Mouse (Mus musculus) thymus, adult 2 months (tissue): ENCODE data around the gene Ambn. TPM values are rescaled to one million over a fixed set of nuclear protein-coding genes. Genes with fewer than 3 reads are reported as not detected.
"Not testable (repeated sequence)": the region's sequence is repeated elsewhere in the genome, so short reads cannot be mapped to it uniquely, and the experiment has no call there.

Experiments
- DNase-seq: peaks from one replicate; pipeline ENCODE4 v3.0.0; 2021
- H3K27ac ChIP-seq: fragments of 200-500 bp; 2 replicates; pipeline ENCODE4 v1.5.1; 2012; ENCODE audit warnings: low read length, control low read depth; ENCODE audit not compliant: control insufficient read depth, insufficient read depth
- H3K27me3 ChIP-seq: fragments of 200-500 bp; 2 replicates; pipeline ENCODE4 v1.6.1; 2012; ENCODE audit warnings: mild to moderate bottlenecking, low read length, moderate library complexity, mixed read lengths; ENCODE audit not compliant: control insufficient read depth, insufficient read depth
- H3K36me3 ChIP-seq: fragments of 200-500 bp; 2 replicates; pipeline ENCODE4 v1.6.1; 2012; ENCODE audit warnings: mild to moderate bottlenecking, low read length, moderate library complexity; ENCODE audit not compliant: control insufficient read depth, insufficient read depth
- H3K4me1 ChIP-seq: fragments of 200-500 bp; replicated peaks from 2 replicates; pipeline ENCODE4 v1.6.1; 2012; ENCODE audit warnings: low read length; ENCODE audit not compliant: control insufficient read depth, insufficient read depth
- H3K4me3 ChIP-seq: fragments of 200-500 bp; 2 replicates; pipeline ENCODE4 v1.5.1; 2012; ENCODE audit warnings: mild to moderate bottlenecking, low read length, control low read depth, moderate library complexity; ENCODE audit not compliant: control insufficient read depth, insufficient read depth
- CTCF ChIP-seq: fragments of 200-500 bp; IDR thresholded peaks from 2 replicates; pipeline ENCODE4 v1.5.1; 2012; ENCODE audit warnings: mild to moderate bottlenecking, control low read depth, low read length, moderate library complexity, borderline replicate concordance; ENCODE audit not compliant: control insufficient read depth, poor library complexity, insufficient read depth; ENCODE audit errors: extremely low read depth
- POLR2A ChIP-seq: fragments of 200-500 bp; IDR thresholded peaks from 2 replicates; pipeline ENCODE4 v1.6.1; 2012; ENCODE audit warnings: mild to moderate bottlenecking, low read length, control low read depth, moderate library complexity; ENCODE audit not compliant: control insufficient read depth, poor library complexity, insufficient read depth; ENCODE audit errors: extremely low read depth
- WGBS: fragments of 180-500 bp; shearing (Covaris S2); methylation state at CpG from one replicate; pipeline ENCODE4 v1.1.7; 2018; 5-methylcytosine and 5-hydroxymethylcytosine counted together
- polyA plus RNA-seq: library from polyadenylated mRNA; depleted of rRNA; stranded (reverse); fragments of >200 nt; gene quantifications from 2 replicates; pipeline ENCODE4 v1.2.3, GENCODE M21; 2012; rRNA removed

Gene Ambn
- polyA plus RNA-seq, result 0.10 and 0.12 TPM in 2 replicates

- Histone ChIP-seq H3K4me3 (no peak within 1 kb of the TSS), H3K36me3 (no peaks in the 10 kb centered on the region), H3K27ac (no peak within 1 kb of the TSS), H3K4me1 (no peaks in the 10 kb centered on the region), H3K27me3 (no peaks in the 10 kb centered on the region)
- TF ChIP-seq POLR2A (no peak), CTCF (no peak)
- WGBS, result 95% methylated on average over 3 of the region's 3 CpGs
- DNase-seq, result no peak
These were observed at the start of gene Ambn for GRCm38 (mm10) chr5:88455691-88456090. Gene Ambn (plus strand): TSS chr5:88455991.

- no peak overlapping the region for H3K27ac ChIP-seq
- H3K4me3 ChIP-seq, result no peak overlapping the region
- 96% methylated on average over 8 of the region's 8 CpGs for WGBS
- no peak for TF ChIP-seq POLR2A
- no peak for TF ChIP-seq CTCF
- no peak for DNase-seq
- no peaks in the 10 kb centered on the region for H3K27me3 ChIP-seq
- no peaks in the 10 kb centered on the region for H3K36me3 ChIP-seq
- no peaks in the 10 kb centered on the region for H3K4me1 ChIP-seq
These were observed 35.3 kb upstream of the Ambn start for GRCm38 (mm10) chr5:88420319-88421065.

GRCm38 (mm10) chr5:88424892-88425291, 30.9 kb upstream of the Ambn start:
- H3K36me3 ChIP-seq, H3K27ac ChIP-seq, H3K27me3 ChIP-seq, H3K4me3 ChIP-seq, H3K4me1 ChIP-seq, DNase-seq: not testable (repeated sequence)
- 63% methylated on average over 2 of the region's 2 CpGs for WGBS

DNA sequence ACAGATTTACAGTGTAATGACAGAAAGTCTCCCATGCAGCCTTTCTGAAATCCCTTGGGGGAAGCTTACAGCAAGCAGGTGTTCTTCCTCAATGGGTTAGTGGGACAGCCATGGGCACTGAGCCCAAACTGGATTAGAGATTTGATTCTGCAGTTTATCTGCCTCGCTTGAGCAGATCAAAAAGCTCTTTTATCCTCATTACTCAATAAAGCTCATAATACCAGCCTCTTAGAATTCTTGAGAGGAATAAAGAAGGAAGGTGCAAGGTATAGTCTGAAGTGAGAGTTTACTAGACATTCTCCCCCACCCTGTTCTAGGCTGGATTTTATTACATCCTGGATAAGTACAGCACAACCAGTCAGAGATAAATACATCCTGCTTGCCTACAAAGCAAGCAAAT, 29.0 kb upstream of the Ambn start:
- H3K27ac ChIP-seq, result no peak overlapping the region
- WGBS, result 72% methylated on average over 1 of the region's 1 CpGs
- H3K4me3 ChIP-seq, result no peak overlapping the region

GRCm38 (mm10) chr5:88467471-88467870, 11.7 kb downstream of the Ambn start:
- Histone ChIP-seq H3K27me3 (no peaks in the 10 kb centered on the region), H3K36me3 (no peaks in the 10 kb centered on the region), H3K27ac (no peak overlapping the region), H3K4me1 (0 out of 2 replicates have a peak, but pooled peaks cover 2% of the 10 kb centered on the region), H3K4me3 (no peak overlapping the region)
- TF ChIP-seq CTCF (no peak), POLR2A (no peak)
- WGBS, result 85% methylated on average over 2 of the region's 2 CpGs
- no peak for DNase-seq

More for the DNA sequence above, 29.0 kb upstream of the Ambn start:
- no peaks in the 10 kb centered on the region for H3K4me1 ChIP-seq
- H3K27me3 ChIP-seq, result no peaks in the 10 kb centered on the region
- TF ChIP-seq CTCF (no peak), POLR2A (no peak)
- no peak for DNase-seq
- H3K36me3 ChIP-seq, result no peaks in the 10 kb centered on the region

DNA sequence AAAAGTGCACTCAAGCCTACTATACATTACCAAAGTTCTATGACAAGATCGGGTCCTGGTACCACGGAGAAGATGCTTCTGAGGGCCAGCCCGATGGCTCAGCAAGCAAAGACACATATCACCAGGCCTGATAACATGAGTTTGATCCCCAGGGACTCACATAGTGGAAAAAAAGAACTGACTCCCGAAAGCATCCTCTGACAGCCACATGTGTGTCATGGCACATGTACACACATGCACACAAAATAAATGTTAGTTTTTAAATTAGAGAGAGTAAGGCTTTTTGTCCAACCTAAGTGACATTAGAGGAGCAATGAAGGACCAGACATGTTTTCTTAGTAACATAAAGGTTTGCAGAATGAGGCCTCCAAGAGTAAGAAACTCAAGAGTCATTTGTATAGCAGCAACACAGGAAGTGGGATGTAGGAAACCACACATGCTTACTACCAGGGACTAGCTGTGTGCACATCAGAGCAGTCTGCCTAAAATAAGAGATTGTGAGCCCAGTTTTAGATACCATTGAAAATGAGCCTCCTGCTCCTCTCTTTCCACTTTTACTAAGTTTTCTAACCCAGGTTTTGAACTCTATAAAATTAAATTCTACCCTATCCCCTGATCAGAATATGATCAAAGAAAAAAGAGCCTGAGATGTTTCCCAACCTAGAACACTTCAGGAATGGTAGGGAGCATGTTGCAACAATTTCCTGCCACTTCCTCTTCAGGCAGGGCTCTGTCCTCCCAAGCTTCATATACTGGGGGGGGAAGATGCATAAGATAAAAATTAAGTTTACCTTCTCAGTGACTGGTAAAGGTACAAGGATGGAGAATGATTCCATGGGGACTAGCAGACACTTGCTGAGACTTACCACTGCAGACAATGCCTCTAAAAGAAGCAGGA, 13.3 kb downstream of the Ambn start:
- 0 out of 2 replicates have a peak, but pooled peaks cover 2% of the 10 kb centered on the region for H3K4me1 ChIP-seq
- H3K27me3 ChIP-seq, result no peaks in the 10 kb centered on the region
- WGBS, result 98% methylated on average over 4 of the region's 4 CpGs
- no peaks in the 10 kb centered on the region for H3K36me3 ChIP-seq
- DNase-seq, result no peak
- TF ChIP-seq CTCF (no peak), POLR2A (no peak)
- no peak overlapping the region for H3K4me3 ChIP-seq
- H3K27ac ChIP-seq, result no peak overlapping the region

GRCm38 (mm10) chr5:88487675-88488074, 31.9 kb downstream of the Ambn start, which contains the start of gene Enam:
Gene Enam (plus strand): TSS chr5:88487975.
- Histone ChIP-seq H3K36me3 (no peaks in the 10 kb centered on the region), H3K27me3 (no peaks in the 10 kb centered on the region), H3K4me1 (no peaks in the 10 kb centered on the region), H3K27ac (no peak within 1 kb of the TSS), H3K4me3 (no peak within 1 kb of the TSS)
- TF ChIP-seq POLR2A (no peak), CTCF (no peak)
- DNase-seq, result no peak
